Mouse (Mus musculus) heart, adult 2 months (tissue): ENCODE measurements at regions not wholly inside any gene's neighbourhood (a gene's known extent, or its start where the extent isn't known, plus 50 kb on each side); places are given as distances from the start of the nearest gene placed in this dataset.

Experiments
- CTCF ChIP-seq: fragments of 200-600 bp; IDR thresholded peaks from 2 replicates; pipeline ENCODE4 v1.8.1; 2022; ENCODE audit warnings: antibody characterized with exemption, mild to moderate bottlenecking, moderate library complexity
- EP300 ChIP-seq: fragments of 200-500 bp; IDR thresholded peaks from 2 replicates; pipeline ENCODE4 v1.6.1; 2011; ENCODE audit warnings: low read depth, low read length, control low read depth; ENCODE audit not compliant: insufficient read depth
- POLR2A ChIP-seq: fragments of 200-500 bp; IDR thresholded peaks from 2 replicates; pipeline ENCODE4 v1.6.1; 2011; ENCODE audit warnings: mild to moderate bottlenecking, low read depth, low read length, control low read depth; ENCODE audit not compliant: insufficient read depth

DNA sequence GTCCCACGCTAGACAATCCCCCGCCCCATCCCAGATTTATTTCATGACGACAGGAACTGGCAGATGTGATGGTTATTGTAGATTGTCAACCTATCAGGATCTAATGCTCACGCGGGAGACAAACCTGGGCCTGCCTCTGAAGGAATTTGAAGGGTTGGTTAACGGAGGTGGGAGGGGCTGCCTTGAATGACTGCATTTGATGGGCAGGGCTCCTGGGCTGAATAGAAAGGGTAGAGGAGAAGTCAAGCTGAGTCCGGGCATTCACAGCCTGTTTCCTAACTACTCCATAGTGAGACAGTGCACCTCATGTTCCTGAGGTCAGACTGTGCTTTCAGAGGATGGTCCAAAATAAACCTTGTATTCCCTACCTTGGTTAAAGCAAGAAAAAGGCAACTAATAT lies 259.1 kb downstream of the Cryba4 start:
- no peak for TF ChIP-seq POLR2A
- TF ChIP-seq CTCF, result no peak
- no peak for TF ChIP-seq EP300
